Mouse (Mus musculus) heart, embryonic 14.5 days (tissue): ENCODE measurements around the gene Syndig1l. TPM values are rescaled to one million over a fixed set of nuclear protein-coding genes. Genes with fewer than 3 reads are reported as not detected.
A peak's percentile ranks its signal among the peaks of the same experiment; 100 is the strongest.

Experiments used
- ATAC-seq: fragments of 200-750 bp; cut with Nextera tagmentation; 2 replicates; pipeline ENCODE4 v1.8.0; 2017; ENCODE audit warnings: low read depth, moderate TSS enrichment; ENCODE audit not compliant: insufficient number of reproducible peaks, insufficient read depth, low FRiP score
- H3K27ac ChIP-seq, 2 experiments: fragments of 200-500 bp in 1 of 2; fragments of 300-500 bp in 1 of 2; sonication (generic) in 1 of 2; replicated peaks in 1 of 2; 2 replicates each; pipeline ENCODE4 v1.5.1; 2012 to 2014; ENCODE audit warnings: low read depth in 2 of 2, low read length in 2 of 2, control low read depth in 1 of 2, mild to moderate bottlenecking in 1 of 2, mixed read lengths in 1 of 2; ENCODE audit not compliant: control insufficient read depth in 1 of 2, insufficient read depth in 1 of 2
- H3K27me3 ChIP-seq: fragments of 300-500 bp; sonication (generic); 2 replicates; pipeline ENCODE4 v1.6.1; 2014; ENCODE audit warnings: mild to moderate bottlenecking, low read length, control low read depth; ENCODE audit not compliant: control insufficient read depth, insufficient read depth
- H3K36me3 ChIP-seq: fragments of 300-500 bp; sonication (generic); 2 replicates; pipeline ENCODE4 v1.6.1; 2014; ENCODE audit warnings: mild to moderate bottlenecking, control low read depth, low read length, mixed read lengths; ENCODE audit not compliant: control insufficient read depth, insufficient read depth
- H3K4me1 ChIP-seq, 2 experiments: fragments of 200-500 bp in 1 of 2; fragments of 300-500 bp in 1 of 2; sonication (generic) in 1 of 2; 2 replicates each; pipeline ENCODE4 v1.6.1; 2012 to 2014; ENCODE audit warnings: low read length in 2 of 2, control low read depth in 1 of 2, mixed read lengths in 1 of 2; ENCODE audit not compliant: control insufficient read depth in 2 of 2, insufficient read depth in 2 of 2
- H3K4me2 ChIP-seq: fragments of 300-500 bp; sonication (generic); 2 replicates; pipeline ENCODE4 v1.6.1; 2014; ENCODE audit warnings: mild to moderate bottlenecking, low read length
- H3K4me3 ChIP-seq, 2 experiments: fragments of 200-500 bp in 1 of 2; fragments of 300-500 bp in 1 of 2; sonication (generic) in 1 of 2; 2 replicates each; pipeline ENCODE4 v1.5.1; 2012 to 2014; ENCODE audit warnings: low read length in 2 of 2, mild to moderate bottlenecking in 2 of 2, control low read depth in 1 of 2, low read depth in 1 of 2, moderate library complexity in 1 of 2; ENCODE audit not compliant: control insufficient read depth in 1 of 2, insufficient read depth in 1 of 2
- H3K9ac ChIP-seq: fragments of 300-500 bp; sonication (generic); 2 replicates; pipeline ENCODE4 v1.6.1; 2014; ENCODE audit warnings: mild to moderate bottlenecking, low read length
- H3K9me3 ChIP-seq: fragments of 300-500 bp; sonication (generic); 2 replicates; pipeline ENCODE4 v1.6.1; 2016; ENCODE audit warnings: low read length, control low read depth; ENCODE audit not compliant: control insufficient read depth
- WGBS: fragments of 180-500 bp; shearing (Covaris S2); extraction: QIAGEN DNeasy Blood & Tissue Kit; methylation state at CpG from one replicate; pipeline ENCODE4 v1.1.7; 2014; 5-methylcytosine and 5-hydroxymethylcytosine counted together
- polyA plus RNA-seq: library from polyadenylated mRNA; unstranded; fragments of >200 nt; fragmentation: Nextera tagmentation; extraction: Ambion mirVana; gene quantifications from 2 replicates; pipeline ENCODE4 v1.2.1, GENCODE M21; 2014

The Syndig1l gene
- polyA plus RNA-seq, 1 experiment from 2014 or later = not detected

DNA sequence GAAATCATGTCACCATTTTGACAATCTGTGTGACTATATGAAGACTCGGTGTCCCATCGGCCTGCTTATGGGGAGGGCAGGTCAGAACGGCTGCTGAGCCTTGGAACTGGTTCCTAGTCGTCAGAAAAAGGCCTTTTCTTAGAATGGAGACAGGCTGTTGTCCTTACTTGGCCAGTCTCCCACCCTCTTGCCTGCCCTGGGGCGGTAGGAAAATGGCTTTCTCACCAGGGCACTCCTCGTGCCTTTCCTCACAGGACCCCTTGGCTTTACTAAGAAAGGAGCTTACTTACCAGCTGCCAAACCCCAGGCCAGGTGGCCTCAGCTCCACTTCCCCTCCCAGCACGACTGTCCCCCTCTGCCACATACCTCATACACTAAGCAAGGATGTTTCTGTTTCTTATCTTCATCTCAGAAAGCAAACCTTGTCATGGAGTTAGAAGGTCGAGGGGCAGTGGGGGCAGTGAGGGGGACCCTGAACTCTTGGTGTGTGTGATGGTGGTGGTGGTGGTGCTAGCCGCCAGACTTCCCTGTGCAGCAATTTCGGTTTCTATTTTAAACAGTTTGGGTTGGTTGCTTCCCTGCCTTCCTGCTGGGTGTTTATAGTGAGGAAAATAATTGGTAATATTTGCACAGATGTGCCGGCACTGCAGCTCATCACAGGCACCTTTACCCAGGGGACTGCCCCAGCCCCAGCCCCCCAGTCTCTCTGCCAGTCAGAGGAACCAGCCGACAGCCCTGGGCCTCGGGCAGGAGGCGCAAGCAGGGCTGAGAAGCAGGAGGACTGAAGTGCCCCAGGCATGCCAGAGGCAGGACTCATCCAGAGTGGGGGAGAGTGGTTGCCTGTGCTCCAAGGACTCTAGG, 23.7 kb downstream of the Syndig1l start:
- no peak for ATAC-seq
- WGBS = 43% methylated on average over 14 of the region's 14 CpGs
- H3K27ac ChIP-seq = no peak overlapping the region

DNA sequence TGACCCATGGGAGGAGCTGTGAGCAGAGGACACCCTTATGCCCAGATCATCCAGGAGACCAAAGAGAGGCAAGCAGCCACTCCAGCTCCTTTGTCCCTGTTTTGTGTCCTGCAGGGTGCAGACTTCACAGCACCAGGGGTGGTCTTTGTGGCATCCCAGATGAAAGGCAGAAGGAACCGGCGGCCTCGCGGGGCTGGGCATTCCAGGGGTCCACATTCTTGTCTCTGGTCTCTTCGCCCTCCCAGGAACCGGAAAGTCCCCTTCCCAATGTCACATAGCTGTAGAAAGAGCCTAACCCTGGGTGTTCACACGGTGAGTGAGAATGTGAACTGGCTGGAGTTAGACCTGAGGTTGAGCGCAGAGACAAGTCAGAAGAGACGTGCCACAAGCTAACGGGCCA, 27.0 kb downstream of the Syndig1l start:
- Histone ChIP-seq H3K4me2 (no peak overlapping the region), H3K4me3 (no peak overlapping the region), H3K9ac (no peak overlapping the region), H3K36me3 (no peaks in the 10 kb centered on the region), H3K27ac (no peak overlapping the region), H3K4me1 (no peaks in the 10 kb centered on the region), H3K27me3 (peaks cover 5% of the 10 kb centered on the region; the same call in 1 of the 2 replicates), H3K9me3 (peaks cover 4% of the 10 kb centered on the region; the same call in 1 of the 2 replicates)
- no peak for ATAC-seq
- 9% methylated on average over 10 of the region's 10 CpGs for WGBS

More for the DNA sequence above, 23.7 kb downstream of the Syndig1l start:
- Histone ChIP-seq H3K27me3 (peaks cover 5% of the 10 kb centered on the region; the same call in 1 of the 2 replicates), H3K4me2 (0 out of 2 replicates have a peak overlapping the region, but pooled peaks have one; percentile 6), H3K4me1 (no peaks in the 10 kb centered on the region), H3K9me3 (peaks cover 4% of the 10 kb centered on the region; the same call in 1 of the 2 replicates), H3K4me3 (no peak overlapping the region), H3K9ac (no peak overlapping the region), H3K36me3 (no peaks in the 10 kb centered on the region)

DNA sequence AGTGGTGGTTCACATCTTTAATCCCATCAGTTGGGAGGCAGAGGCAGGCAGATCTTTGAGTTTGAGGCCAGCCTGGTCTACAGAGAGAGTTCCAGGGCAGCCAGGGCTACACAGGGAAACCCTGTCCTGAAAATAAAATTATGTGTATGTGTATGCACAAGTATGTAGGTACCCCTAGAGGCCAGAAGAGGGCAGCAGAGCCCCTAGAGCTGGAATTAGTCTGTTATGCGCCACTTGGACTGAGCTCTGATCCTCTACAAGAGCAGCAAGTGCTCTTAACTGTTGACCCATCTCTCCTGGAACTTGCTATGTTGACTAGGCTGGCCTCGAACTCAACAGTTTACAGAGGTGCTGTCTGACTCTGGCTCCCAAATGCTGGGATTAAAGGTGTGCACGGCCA, 28.1 kb downstream of the Syndig1l start:
- no peak overlapping the region for H3K4me3 ChIP-seq
- peaks cover 4% of the 10 kb centered on the region; the same call in 1 of the 2 replicates for H3K9me3 ChIP-seq
- no peaks in the 10 kb centered on the region for H3K4me1 ChIP-seq
- WGBS = 88% methylated on average over 3 of the region's 3 CpGs
- ATAC-seq = no peak
- H3K36me3 ChIP-seq = no peaks in the 10 kb centered on the region
- no peak overlapping the region for H3K9ac ChIP-seq
- no peak overlapping the region for H3K4me2 ChIP-seq
- peaks cover 5% of the 10 kb centered on the region; the same call in 1 of the 2 replicates for H3K27me3 ChIP-seq
- no peak overlapping the region for H3K27ac ChIP-seq

DNA sequence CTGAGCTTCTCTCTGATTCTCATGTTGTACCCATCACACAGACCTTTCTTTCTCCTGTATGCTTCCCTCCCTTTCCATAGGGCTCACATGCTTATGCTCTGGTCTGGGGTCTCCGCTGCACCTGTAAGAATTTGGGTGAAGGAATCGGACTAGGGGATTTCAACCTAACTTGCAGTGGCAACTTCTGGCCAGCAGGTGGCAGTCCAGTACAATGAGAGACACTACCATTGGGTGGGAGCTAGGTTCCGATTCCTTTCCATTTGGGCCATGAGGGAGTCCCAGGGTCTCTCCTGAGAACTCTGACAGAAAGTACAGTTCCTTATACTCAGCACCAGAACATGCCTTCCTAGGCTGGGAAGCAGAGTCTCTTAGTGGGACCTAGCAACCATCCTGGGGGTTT, 44.7 kb downstream of the Syndig1l start:
- ATAC-seq = no peak
- H3K27ac ChIP-seq = no peak overlapping the region
- peaks cover 6% of the 10 kb centered on the region; the same call in 1 of the 2 replicates for H3K27me3 ChIP-seq
- no peak overlapping the region for H3K4me2 ChIP-seq
- H3K4me3 ChIP-seq = no peak overlapping the region
- H3K9ac ChIP-seq = no peak overlapping the region
- no peaks in the 10 kb centered on the region for H3K9me3 ChIP-seq
- H3K36me3 ChIP-seq = no peaks in the 10 kb centered on the region
- no peaks in the 10 kb centered on the region for H3K4me1 ChIP-seq
- 17% methylated on average over 3 of the region's 3 CpGs for WGBS

DNA sequence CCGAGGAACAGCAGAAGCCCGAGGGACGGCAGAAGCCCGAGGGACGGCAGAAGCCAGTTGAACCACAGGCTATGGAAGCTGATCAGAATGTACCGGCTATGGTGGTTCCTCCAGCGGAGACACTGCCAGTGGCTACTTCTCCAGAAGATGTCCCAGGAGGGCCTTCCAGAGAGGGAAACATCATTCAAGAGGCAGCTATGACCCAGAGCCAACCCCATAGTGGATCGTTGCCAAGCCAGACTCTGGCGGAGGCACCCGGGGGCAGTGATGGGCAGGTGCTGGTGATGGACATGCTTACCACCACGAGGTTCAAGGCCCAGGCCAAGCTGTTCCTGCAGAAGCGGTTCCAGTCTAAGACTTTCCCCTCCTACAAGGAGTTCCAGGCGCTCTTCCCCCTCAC, 48.4 kb downstream of the Syndig1l start:
- H3K27me3 ChIP-seq = peaks cover 6% of the 10 kb centered on the region; the same call in 1 of the 2 replicates
- no peak overlapping the region for H3K4me3 ChIP-seq
- no peak overlapping the region for H3K27ac ChIP-seq
- H3K36me3 ChIP-seq = no peaks in the 10 kb centered on the region
- WGBS = 81% methylated on average over 13 of the region's 13 CpGs
- H3K9ac ChIP-seq = no peak overlapping the region
- H3K9me3 ChIP-seq = no peaks in the 10 kb centered on the region
- H3K4me2 ChIP-seq = no peak overlapping the region
- no peaks in the 10 kb centered on the region for H3K4me1 ChIP-seq
- no peak for ATAC-seq

DNA sequence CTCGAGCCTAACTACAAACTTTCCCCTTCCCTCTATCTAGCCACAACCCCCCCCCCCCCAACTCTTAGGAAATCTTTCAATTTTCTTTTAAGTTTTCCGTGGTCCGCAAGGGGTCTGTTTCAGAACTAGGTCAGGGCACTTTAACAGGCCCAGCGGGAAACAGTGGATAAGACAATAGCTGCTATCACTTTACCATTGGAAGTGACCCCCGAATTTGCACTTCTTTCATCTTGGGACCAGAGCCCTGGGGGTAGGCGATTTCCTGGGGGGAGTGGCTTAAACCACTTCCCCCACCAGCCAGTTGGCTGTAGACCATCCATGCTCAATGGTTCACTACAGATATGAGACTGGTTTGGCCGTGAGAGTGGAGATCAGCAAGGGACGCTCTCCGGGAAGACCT, 58.0 kb downstream of the Syndig1l start, which contains the start of gene Vrtn:
Gene Vrtn (plus strand): TSS at position 366 of the 400 bp plus-strand sequence.
- Histone ChIP-seq H3K4me3 (no peak within 1 kb of the TSS; a peak in 1 of 4 replicates), H3K9me3 (no peaks in the 10 kb centered on the region), H3K27ac (no peak within 1 kb of the TSS), H3K4me2 (no peak within 1 kb of the TSS), H3K36me3 (no peaks in the 10 kb centered on the region), H3K27me3 (peaks cover 48% of the 10 kb centered on the region), H3K4me1 (0 out of 4 replicates have a peak, but pooled peaks cover 0 to 3% of the 10 kb centered on the region in 2 experiments), H3K9ac (no peak within 1 kb of the TSS)
- 10% methylated on average over 9 of the region's 9 CpGs for WGBS
- ATAC-seq = no peak

DNA sequence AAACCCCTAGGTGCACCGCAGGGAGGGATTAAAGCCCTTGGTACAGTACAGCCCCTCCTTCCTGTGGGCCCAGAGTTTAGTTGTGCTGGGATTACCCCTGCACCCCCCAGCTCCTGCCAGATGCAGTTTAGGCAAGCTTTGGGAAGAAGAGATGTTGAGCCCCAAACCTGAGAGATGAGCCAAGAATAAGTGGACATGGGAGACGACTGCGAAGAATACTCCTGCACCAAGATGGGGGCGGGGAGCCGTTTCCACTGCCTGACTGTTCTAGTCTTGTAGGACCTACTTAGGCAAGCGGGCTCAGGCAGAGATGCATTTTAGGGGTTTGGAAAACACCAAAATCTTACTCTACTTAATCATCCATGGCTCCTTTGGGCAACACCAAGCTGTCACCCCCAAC, 58.4 kb downstream of the Syndig1l start:
- WGBS = 15% methylated on average over 6 of the region's 6 CpGs
- H3K4me1 ChIP-seq = 0 out of 4 replicates have a peak, but pooled peaks cover 0 to 3% of the 10 kb centered on the region in 2 experiments
- H3K9ac ChIP-seq = no peak overlapping the region
- H3K36me3 ChIP-seq = no peaks in the 10 kb centered on the region
- peaks cover 48% of the 10 kb centered on the region for H3K27me3 ChIP-seq
- H3K9me3 ChIP-seq = no peaks in the 10 kb centered on the region
- H3K4me2 ChIP-seq = no peak overlapping the region
- no peak overlapping the region for H3K4me3 ChIP-seq
- no peak for ATAC-seq
- H3K27ac ChIP-seq = no peak overlapping the region
